Mouse (Mus musculus) hindbrain, postnatal 0 days (tissue): ENCODE data around the gene Dtd2. TPM values are rescaled to one million over a fixed set of nuclear protein-coding genes. Genes with fewer than 3 reads are reported as not detected.

ENCODE experiments used
- ATAC-seq: fragments of 200-750 bp; cut with Nextera tagmentation; 2 replicates; pipeline ENCODE4 v1.8.0; 2017; ENCODE audit warnings: mild to moderate bottlenecking, moderate TSS enrichment, moderate library complexity
- DNase-seq: peaks from one replicate; pipeline ENCODE4 v3.0.0-alpha.2; 2015; ENCODE audit warnings: low spot score
- H3K27ac ChIP-seq: fragments of 300-500 bp; sonication (generic); 2 replicates; pipeline ENCODE4 v1.5.1; 2014; ENCODE audit warnings: mild to moderate bottlenecking
- H3K27me3 ChIP-seq: fragments of 300-500 bp; sonication (generic); 2 replicates; pipeline ENCODE4 v1.6.1; 2014; ENCODE audit warnings: low read length, mixed read lengths; ENCODE audit not compliant: insufficient read depth
- H3K36me3 ChIP-seq: fragments of 300-500 bp; sonication (generic); 2 replicates; pipeline ENCODE4 v1.6.1; 2014; ENCODE audit warnings: low read length, mixed read lengths; ENCODE audit not compliant: insufficient read depth
- H3K4me1 ChIP-seq: fragments of 300-500 bp; sonication (generic); 2 replicates; pipeline ENCODE4 v1.6.1; 2014; ENCODE audit warnings: antibody characterized with exemption, low read length, mixed read lengths; ENCODE audit not compliant: insufficient read depth
- H3K4me2 ChIP-seq: fragments of 300-500 bp; sonication (generic); 2 replicates; pipeline ENCODE4 v1.6.1; 2014; ENCODE audit warnings: low read depth, mild to moderate bottlenecking, low read length, moderate library complexity, mixed read lengths
- H3K4me3 ChIP-seq: fragments of 300-500 bp; sonication (generic); 2 replicates; pipeline ENCODE4 v1.5.1; 2014; ENCODE audit warnings: low read length
- H3K9ac ChIP-seq: fragments of 300-500 bp; sonication (generic); replicated peaks from 2 replicates; pipeline ENCODE4 v1.6.1; 2014; ENCODE audit warnings: mild to moderate bottlenecking, low read length, moderate library complexity, mixed read lengths
- H3K9me3 ChIP-seq: fragments of 300-500 bp; sonication (generic); 2 replicates; pipeline ENCODE4 v1.6.1; 2016; ENCODE audit warnings: low read length, mixed read lengths
- CTCF ChIP-seq: IDR thresholded peaks from 2 replicates; pipeline ENCODE4 v1.5.1; 2016; ENCODE audit warnings: antibody characterized with exemption, control low read depth, low read depth
- WGBS: fragments of 180-500 bp; shearing (Covaris S2); extraction: QIAGEN DNeasy Blood & Tissue Kit; methylation state at CpG from one replicate; pipeline ENCODE4 v1.1.7; 2014; 5-methylcytosine and 5-hydroxymethylcytosine counted together
- polyA plus RNA-seq: library from polyadenylated mRNA; unstranded; fragments of >200 nt; fragmentation: Nextera tagmentation; extraction: Ambion mirVana; gene quantifications from 2 replicates; pipeline ENCODE4 v1.2.1, GENCODE M21; 2015
- total RNA-seq: library from RNA; depleted of rRNA; stranded (reverse); fragments of >200 nt; gene quantifications from 2 replicates; pipeline ENCODE4 v1.2.3, GENCODE M21; 2014; rRNA removed

Dtd2 gene
- 10.8 and 19.5 TPM in 2 replicates for total RNA-seq
- 31.5 and 31.8 TPM in 2 replicates for polyA plus RNA-seq

DNA sequence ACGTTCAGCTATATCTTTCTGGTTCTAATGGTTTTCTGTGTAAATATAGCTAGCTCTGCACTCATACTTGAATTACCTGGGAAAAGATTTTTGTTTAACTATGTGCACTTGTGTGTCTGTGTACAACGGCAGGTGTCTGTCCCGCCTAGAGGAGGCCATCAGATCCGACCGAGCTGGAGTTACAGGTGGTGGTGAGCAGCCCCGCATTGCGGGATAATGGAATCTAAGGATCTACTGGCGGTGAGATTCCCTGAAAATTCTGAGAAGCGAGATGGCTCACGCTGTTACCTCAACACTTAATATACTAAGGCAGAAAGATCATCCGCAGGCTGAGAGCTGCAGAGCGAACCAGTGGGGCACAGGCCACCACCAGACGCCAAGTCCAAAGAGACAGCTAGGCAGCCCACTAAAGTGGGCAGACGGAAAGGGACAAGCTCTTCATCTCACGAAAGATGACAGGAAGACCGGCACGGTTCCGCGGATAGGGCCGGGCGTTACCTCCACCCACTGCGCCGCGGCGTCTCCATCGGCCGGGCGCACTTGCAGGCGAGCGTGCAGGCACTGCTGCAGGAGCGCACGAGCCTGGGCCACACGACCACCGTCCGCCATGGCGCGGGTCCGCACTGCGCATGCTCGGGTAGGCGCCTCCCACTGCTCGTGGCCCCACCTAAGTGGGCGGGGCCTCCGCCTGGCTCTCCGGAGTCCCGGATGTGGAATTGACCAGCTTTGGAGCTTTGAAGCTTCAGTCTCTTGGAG, at the start of gene Dtd2:
TSS of gene Dtd2 (minus strand) at position 625 of the 756 bp plus-strand sequence.
- DNase-seq (peak; percentile 96), ATAC-seq (peak; percentile 98)
- no peaks in the 10 kb centered on the region for H3K36me3 ChIP-seq
- 2% methylated on average over 46 of the region's 46 CpGs for WGBS
- no peaks in the 10 kb centered on the region for H3K9me3 ChIP-seq
- peak within 1 kb of the TSS; percentile 74 for H3K4me2 ChIP-seq
- H3K27ac ChIP-seq = peak within 1 kb of the TSS; percentile 82
- H3K4me3 ChIP-seq = peak within 1 kb of the TSS; percentile 72
- H3K4me1 ChIP-seq = no peaks in the 10 kb centered on the region
- H3K9ac ChIP-seq = peak within 1 kb of the TSS; percentile 60
- TF ChIP-seq CTCF = no peak
- H3K27me3 ChIP-seq = no peaks in the 10 kb centered on the region

DNA sequence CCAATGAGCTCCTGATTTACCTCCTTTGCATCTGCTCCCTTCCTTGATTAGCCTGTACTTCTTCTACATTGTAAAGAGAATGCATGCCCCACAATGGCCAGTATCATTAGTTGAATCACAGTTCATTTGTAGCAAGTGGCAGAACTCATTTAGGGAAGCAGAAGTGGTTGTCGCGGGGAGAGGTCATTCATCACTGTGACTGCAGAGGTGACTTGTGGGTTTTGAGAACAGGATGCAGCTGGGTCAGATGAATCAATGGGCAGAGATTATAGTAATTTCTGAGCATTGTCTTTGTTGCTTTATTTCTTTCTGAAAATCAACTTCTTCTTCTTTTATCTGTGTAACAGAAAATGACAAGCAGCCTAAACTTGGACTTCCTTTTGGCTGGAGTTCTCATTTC, 43.0 kb upstream of the Dtd2 start:
- no peak for TF ChIP-seq CTCF
- no peaks in the 10 kb centered on the region for H3K4me1 ChIP-seq
- no peak overlapping the region for H3K27ac ChIP-seq
- no peak overlapping the region for H3K9ac ChIP-seq
- no peaks in the 10 kb centered on the region for H3K9me3 ChIP-seq
- WGBS = 64% methylated on average over 2 of the region's 2 CpGs
- no peak overlapping the region for H3K4me2 ChIP-seq
- H3K4me3 ChIP-seq = no peak overlapping the region
- no peak for DNase-seq
- H3K36me3 ChIP-seq = no peaks in the 10 kb centered on the region
- no peaks in the 10 kb centered on the region for H3K27me3 ChIP-seq
- ATAC-seq = no peak

DNA sequence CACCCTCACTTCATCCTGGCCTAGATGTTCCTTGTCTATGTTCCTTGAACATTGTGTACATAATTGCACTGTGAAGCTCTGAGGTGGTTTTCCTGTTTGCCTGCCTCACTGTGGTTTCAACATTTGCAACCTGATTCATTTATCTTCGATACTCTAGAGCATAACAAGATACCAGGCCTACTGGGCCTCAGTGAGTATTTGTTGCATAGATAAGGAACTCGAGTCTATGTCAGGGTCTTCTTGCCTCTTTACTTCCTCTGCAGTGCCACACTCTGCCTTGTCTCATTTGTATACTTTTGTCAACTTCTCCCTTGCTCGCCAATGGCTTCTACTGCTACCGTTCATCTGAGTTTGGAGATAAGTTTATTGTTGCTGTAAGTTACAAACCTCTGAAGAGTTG, 40.1 kb upstream of the Dtd2 start:
- Histone ChIP-seq H3K27ac (no peak overlapping the region), H3K4me2 (no peak overlapping the region), H3K4me1 (no peaks in the 10 kb centered on the region), H3K36me3 (no peaks in the 10 kb centered on the region), H3K9ac (no peak overlapping the region), H3K27me3 (no peaks in the 10 kb centered on the region), H3K4me3 (no peak overlapping the region), H3K9me3 (no peaks in the 10 kb centered on the region)
- no peak for DNase-seq
- no peak for TF ChIP-seq CTCF
- WGBS = 85% methylated on average over 4 of the region's 4 CpGs
- no peak for ATAC-seq

DNA sequence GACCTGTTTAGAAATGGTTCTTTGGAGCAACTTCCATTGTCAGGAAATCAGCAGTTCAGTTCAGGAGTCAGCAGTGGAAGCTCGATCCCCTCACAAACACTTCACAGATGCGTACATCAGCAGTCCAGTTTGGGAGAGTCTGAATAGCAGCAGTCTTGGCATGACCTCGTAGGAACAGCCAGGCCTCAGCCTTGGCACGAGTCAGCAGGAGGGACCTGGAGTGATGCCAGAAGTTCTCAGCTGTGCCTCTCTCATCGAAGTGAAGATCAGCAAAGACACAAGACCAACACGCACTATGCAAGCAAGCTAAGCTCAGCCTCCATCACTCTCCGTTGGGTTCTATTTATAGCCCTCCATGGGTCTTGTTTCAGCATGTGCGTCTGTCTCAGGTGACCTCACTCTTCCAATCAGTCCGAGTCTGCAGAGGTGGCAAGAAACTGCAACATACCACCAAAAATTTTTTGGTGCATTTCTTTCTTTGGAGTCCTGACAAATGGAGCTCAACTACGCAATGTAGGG, 36.6 kb upstream of the Dtd2 start:
- DNase-seq (peak; percentile 61), ATAC-seq (peak; percentile 70; the same call in 1 of the 2 replicates)
- TF ChIP-seq CTCF = no peak
- H3K4me2 ChIP-seq = no peak overlapping the region
- no peaks in the 10 kb centered on the region for H3K9me3 ChIP-seq
- H3K9ac ChIP-seq = no peak overlapping the region
- no peaks in the 10 kb centered on the region for H3K27me3 ChIP-seq
- no peak overlapping the region for H3K4me3 ChIP-seq
- WGBS = 55% methylated on average over 10 of the region's 10 CpGs
- H3K4me1 ChIP-seq = no peaks in the 10 kb centered on the region
- H3K36me3 ChIP-seq = no peaks in the 10 kb centered on the region
- no peak overlapping the region for H3K27ac ChIP-seq

- H3K36me3 ChIP-seq = no peaks in the 10 kb centered on the region
- H3K27ac ChIP-seq = no peak overlapping the region
- H3K4me1 ChIP-seq = no peaks in the 10 kb centered on the region
- WGBS = 51% methylated on average over 3 of the region's 3 CpGs
- ATAC-seq (peak; percentile 62; the same call in 1 of the 2 replicates), DNase-seq (peak; percentile 79)
- no peak overlapping the region for H3K4me3 ChIP-seq
- H3K9ac ChIP-seq = no peak overlapping the region
- no peaks in the 10 kb centered on the region for H3K9me3 ChIP-seq
- TF ChIP-seq CTCF = peak; percentile 86
- H3K4me2 ChIP-seq = no peak overlapping the region
- no peaks in the 10 kb centered on the region for H3K27me3 ChIP-seq
These were observed 32.1 kb upstream of the Dtd2 start for GRCm38 (mm10) chr12:52038352-52038751.

GRCm38 (mm10) chr12:52034956-52035355, 28.7 kb upstream of the Dtd2 start:
- no peaks in the 10 kb centered on the region for H3K9me3 ChIP-seq
- DNase-seq (no peak), ATAC-seq (no peak)
- no peaks in the 10 kb centered on the region for H3K36me3 ChIP-seq
- 67% methylated on average over 3 of the region's 3 CpGs for WGBS
- H3K9ac ChIP-seq = no peak overlapping the region
- TF ChIP-seq CTCF = no peak
- H3K4me3 ChIP-seq = no peak overlapping the region
- H3K27me3 ChIP-seq = no peaks in the 10 kb centered on the region
- no peak overlapping the region for H3K4me2 ChIP-seq
- no peak overlapping the region for H3K27ac ChIP-seq
- H3K4me1 ChIP-seq = no peaks in the 10 kb centered on the region

- H3K27ac ChIP-seq = no peak overlapping the region
- DNase-seq = no peak
- H3K9me3 ChIP-seq = no peaks in the 10 kb centered on the region
- no peak for TF ChIP-seq CTCF
- H3K27me3 ChIP-seq = no peaks in the 10 kb centered on the region
- WGBS = 92% methylated on average over 6 of the region's 6 CpGs
- H3K4me3 ChIP-seq = no peak overlapping the region
- no peaks in the 10 kb centered on the region for H3K36me3 ChIP-seq
- H3K9ac ChIP-seq = no peak overlapping the region
- no peak overlapping the region for H3K4me2 ChIP-seq
- ATAC-seq = no peak
- no peaks in the 10 kb centered on the region for H3K4me1 ChIP-seq
These were observed 26.0 kb upstream of the Dtd2 start for GRCm38 (mm10) chr12:52032276-52032675.
